Mouse (Mus musculus): ENCODE data around the gene Slc1a2. TPM values are rescaled to one million over a fixed set of nuclear protein-coding genes. Genes with fewer than 3 reads are reported as not detected.
A peak's percentile ranks its signal among the peaks of the same experiment; 100 is the strongest.

Gene Slc1a2
- polyA plus RNA-seq, 1 experiment: 0.16 TPM

GRCm38 (mm10) chr2:102704781-102705180 lies 46.3 kb downstream of the Slc1a2 start:
- WGBS: 56% methylated on average over 1 of the region's 1 CpGs
- no peak for DNase-seq (ENCODE audit: low read depth, low spot score)

DNA sequence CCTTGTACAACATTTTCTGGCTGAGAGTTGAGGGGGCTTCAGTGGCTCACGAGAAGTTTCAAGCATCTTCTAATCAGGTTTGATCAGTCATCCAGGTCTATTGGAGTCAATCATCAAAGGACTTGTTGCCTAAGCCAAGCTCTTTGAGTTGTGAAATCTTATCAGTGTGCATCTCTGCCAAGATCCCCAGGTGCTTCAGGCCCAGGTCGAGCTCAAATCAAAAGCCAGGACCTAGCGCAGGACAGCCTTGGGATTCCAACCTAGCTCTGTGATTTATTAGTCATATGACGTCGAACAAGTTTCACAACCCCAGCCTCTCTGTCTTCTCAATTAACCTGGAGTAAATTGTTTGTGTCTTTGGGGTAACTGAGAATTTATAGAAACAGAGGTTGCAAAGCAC lies 53.1 kb downstream of the Slc1a2 start:
- no peak for DNase-seq (ENCODE audit: low read depth, low spot score)
- 40% methylated on average over 5 of the region's 5 CpGs for WGBS

DNA sequence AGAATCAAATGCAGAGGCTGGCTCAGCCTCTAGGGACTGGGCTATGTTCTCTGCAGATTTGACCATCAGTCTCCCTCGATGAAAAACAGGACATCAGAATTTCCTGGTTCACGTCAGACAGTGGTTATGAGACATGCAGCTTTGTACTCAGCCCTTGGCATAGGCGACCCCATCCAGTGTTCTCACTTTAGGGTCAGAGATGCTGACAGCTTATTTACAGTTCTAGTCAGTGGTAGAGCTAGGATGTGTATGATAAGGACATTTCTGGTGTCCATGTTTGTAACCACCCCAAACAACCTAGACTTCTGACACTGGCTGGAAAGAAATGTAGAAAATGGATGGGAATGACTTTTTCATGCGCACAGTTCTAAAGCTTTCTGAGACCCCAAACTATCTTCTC lies 53.6 kb downstream of the Slc1a2 start:
- WGBS: 56% methylated on average over 4 of the region's 4 CpGs
- DNase-seq (ENCODE audit: low read depth, low spot score): no peak

DNA sequence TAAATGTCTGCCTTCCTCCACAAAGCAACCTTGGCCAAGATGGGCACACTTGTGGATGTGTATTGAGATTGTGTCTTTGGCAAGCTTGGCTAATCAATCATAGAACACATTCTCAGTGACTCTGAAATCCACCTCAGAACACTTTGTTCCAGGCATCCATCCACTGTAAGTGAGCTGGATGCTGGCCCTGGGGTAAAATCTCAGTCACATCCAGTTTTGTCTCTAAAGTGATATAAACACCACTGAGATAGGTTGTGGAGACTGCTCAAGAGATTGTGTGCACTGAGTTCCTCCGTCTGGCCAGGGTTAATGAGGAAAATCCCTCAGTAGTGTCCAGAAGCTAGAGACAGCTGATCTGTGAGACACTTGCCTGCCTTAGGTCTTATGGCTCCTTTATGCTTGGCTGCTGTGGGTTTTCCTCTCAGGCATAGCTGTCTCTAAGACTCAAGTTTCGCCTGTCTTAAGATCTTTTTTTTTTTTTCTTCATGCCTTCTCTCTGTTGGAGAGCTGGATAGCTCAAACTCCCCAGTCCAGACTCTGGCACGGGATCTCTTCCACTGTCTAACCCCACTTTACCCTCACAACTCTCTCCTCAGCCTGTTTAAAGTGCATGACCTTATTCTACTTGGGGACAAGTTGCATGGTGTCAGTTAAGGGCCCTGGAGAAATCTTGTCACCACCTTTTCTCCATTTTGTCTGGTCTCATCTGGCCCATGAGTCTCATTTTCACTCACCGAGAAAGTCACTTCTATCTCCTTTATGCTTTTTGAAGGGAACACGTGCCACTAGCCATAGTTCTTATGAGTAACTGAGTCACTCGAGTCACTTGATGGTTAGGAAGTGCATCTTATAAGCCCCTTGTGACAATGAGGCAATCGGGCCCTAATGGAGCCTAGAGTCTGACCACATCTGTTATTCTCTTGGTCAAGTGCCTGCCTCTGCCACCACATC lies 54.5 kb downstream of the Slc1a2 start:
- WGBS: 86% methylated on average over 7 of the region's 7 CpGs
- no peak for DNase-seq (ENCODE audit: low read depth, low spot score)

DNA sequence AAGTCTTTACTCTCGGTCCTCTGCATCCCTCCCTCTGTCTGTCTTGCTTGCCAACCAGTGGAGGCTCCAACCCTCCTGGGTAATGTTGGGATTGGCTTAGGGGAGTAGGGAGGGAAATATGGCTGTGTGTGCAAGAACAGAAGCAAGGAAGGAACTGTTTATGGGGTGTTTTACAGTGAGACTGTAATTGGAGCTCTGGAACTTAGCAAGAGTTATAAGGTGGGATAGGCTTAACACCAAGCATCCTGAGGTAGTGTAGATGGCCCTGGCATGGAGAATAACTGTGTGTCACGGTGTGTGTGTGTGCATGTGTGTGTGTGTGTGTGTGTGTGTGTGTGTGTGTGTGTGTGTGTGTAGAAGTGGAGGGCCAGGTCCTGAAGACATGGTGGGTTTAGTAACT lies 55.9 kb downstream of the Slc1a2 start:
- 71% methylated on average over 2 of the region's 2 CpGs for WGBS

GRCm38 (mm10) chr2:102715754-102716153 lies 57.3 kb downstream of the Slc1a2 start:
- DNase-seq (ENCODE audit: low read depth, low spot score): peak; percentile 22
- 14% methylated on average over 1 of the region's 1 CpGs for WGBS

More for the DNA sequence above, 55.9 kb downstream of the Slc1a2 start:
- no peak for DNase-seq (ENCODE audit: low read depth, low spot score)

GRCm38 (mm10) chr2:102721859-102722258 lies 63.4 kb downstream of the Slc1a2 start:
- 45% methylated on average over 2 of the region's 2 CpGs for WGBS
- DNase-seq (ENCODE audit: low read depth, low spot score): no peak

DNA sequence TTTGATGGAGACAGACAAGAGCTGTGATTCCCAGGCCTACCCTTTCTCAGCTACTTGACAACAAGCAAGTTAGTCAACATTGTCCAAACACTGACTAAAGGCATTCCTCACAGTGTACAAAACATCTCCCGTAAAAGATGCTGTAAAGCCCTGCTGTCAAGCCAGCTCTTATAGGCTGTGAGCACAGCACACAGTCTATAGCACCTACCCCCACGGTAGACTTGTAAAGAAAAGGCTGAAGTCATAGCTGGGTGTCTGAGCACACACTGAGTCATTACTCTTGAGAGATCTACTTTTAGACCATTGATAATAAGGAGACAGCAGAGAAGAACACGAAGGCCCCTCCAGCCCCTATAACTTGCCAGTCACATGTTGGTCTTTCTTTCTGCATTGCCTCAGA lies 66.6 kb downstream of the Slc1a2 start:
- WGBS: 51% methylated on average over 3 of the region's 3 CpGs
- DNase-seq (ENCODE audit: low read depth, low spot score): no peak

- no peak for DNase-seq (ENCODE audit: low read depth, low spot score)
- 87% methylated on average over 5 of the region's 5 CpGs for WGBS
Measured at GRCm38 (mm10) chr2:102730386-102730785, 71.9 kb downstream of the Slc1a2 start.

DNA sequence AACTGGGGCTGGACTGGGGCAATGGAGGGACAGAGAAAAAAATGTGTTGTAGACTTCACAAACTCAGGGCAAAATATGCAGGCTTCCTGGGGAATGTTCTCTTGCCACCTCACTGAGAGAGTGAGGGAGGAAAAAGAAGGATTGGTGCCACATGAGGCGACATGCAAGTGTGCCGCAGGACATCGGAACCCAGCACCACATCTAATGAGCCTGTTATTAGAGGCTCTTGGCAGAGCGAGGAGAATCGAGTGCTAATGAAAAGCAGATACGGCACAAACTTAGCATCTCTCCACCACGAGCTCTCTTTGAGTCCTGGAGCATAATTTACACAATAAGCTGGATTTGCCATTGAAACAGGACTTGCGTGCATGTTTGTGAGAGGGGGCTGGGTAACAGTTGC lies 72.3 kb downstream of the Slc1a2 start:
- WGBS: 92% methylated on average over 8 of the region's 8 CpGs
- DNase-seq (ENCODE audit: low read depth, low spot score): no peak

DNA sequence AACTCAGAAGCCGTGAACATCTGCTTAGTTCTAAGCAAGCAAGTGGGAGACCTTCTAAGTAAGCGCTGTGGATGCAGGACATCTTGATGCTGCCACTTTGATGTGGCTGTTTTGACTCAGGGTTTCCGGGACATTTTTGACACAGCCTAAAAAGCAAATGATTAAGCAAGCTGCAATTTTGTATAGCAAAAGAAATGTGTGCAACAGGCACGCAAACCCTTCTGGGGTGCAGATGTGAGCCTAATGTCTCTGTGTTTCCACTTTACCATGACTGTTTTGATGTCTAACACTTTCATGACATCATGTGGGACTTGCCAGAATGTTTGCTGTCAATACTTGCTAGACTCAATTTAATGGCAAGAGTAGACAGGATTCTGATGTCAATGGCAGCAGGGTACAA lies 74.7 kb downstream of the Slc1a2 start:
- no peak for DNase-seq (ENCODE audit: low read depth, low spot score)
- 91% methylated on average over 4 of the region's 4 CpGs for WGBS

- DNase-seq (ENCODE audit: low read depth, low spot score): no peak
- WGBS: 81% methylated on average over 3 of the region's 3 CpGs
Measured at GRCm38 (mm10) chr2:102734055-102734454, 75.6 kb downstream of the Slc1a2 start.

DNA sequence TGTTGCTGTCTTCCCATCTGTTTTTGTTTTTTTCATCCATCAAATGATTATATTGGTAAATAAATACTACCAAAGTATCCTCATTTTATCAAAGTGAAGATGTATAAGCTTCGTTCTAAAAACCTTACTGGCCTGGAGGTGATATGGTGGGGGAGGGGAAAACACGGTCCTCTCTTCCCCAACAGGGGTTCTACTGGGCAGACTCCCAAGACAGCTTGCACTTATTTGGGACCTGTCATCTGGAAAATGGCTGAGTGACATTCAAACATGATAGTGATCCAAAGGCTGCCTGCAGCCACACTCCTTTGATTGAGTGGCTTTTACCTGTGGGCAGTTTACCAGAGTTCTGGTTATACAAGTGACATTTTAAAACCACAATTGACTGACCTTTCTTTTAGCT lies 76.6 kb downstream of the Slc1a2 start:
- DNase-seq (ENCODE audit: low read depth, low spot score): no peak
- WGBS: 82% methylated on average over 2 of the region's 2 CpGs

DNA sequence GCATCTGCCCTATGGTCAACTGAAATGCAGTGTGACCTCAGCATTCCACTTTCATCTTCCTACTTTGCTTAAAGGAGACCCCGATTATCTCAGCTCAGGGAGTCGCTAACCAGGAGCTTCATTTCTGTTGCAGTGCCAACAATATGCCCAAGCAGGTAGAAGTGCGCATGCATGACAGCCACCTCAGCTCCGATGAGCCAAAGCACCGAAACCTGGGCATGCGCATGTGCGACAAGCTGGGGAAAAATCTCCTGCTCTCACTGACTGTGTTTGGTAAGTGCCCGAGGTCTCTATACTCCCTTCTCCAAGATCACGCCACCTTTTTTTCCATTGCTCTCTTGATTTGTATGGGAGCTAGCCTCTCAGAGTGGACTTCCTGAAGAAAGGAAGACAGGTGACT lies 77.4 kb downstream of the Slc1a2 start:
- WGBS: 93% methylated on average over 9 of the region's 9 CpGs
- no peak for DNase-seq (ENCODE audit: low read depth, low spot score)

- DNase-seq (ENCODE audit: low read depth, low spot score): no peak
- WGBS: 87% methylated on average over 5 of the region's 5 CpGs
Measured at GRCm38 (mm10) chr2:102736490-102736889, 78.0 kb downstream of the Slc1a2 start.

- WGBS: 76% methylated on average over 1 of the region's 1 CpGs
- no peak for DNase-seq (ENCODE audit: low read depth, low spot score)
Measured at GRCm38 (mm10) chr2:102738852-102739251, 80.4 kb downstream of the Slc1a2 start.

GRCm38 (mm10) chr2:102742685-102743084 lies 84.2 kb downstream of the Slc1a2 start:
- WGBS: 82% methylated on average over 5 of the region's 5 CpGs
- DNase-seq (ENCODE audit: low read depth, low spot score): no peak

DNA sequence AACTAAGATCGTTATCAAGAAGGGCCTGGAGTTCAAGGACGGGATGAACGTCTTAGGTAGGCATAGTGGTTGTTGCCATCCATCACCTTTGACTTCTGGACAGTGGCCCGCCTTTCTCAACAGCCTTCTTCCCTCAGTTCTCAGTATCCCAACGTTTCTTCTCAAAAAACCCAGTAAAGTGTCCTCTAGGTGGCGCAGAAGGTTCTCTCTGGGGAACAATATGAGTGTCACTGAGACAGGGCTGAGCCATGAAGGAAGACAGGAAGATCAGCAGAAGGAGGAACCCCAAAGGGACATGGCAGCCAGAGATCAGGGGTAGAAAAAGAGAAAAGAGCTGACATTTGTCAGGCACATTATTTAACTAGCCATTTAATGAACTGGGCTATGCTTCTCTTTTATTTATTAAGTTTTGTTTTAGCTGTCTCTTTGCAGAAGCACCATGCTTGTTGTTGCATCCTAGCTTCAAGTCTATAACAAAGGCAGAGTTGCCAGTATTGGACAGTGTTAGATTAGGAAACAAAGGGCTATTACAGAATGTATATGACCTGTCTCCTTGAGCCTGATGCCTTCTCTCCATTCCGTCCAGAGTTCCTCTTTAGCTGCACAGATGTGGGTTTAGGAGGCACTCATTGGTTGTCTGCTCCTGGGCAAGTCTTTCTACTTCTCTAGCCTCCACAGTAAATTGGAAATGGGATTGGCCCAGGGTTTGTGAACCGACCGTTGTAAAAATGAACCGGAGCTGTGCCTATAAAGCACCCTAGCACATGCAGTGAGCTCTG lies 85.6 kb downstream of the Slc1a2 start:
- 28% methylated on average over 10 of the region's 10 CpGs for WGBS
- peak; percentile 69 for DNase-seq (ENCODE audit: low read depth, low spot score)

- WGBS: 21% methylated on average over 7 of the region's 7 CpGs
- peak; percentile 89 for DNase-seq (ENCODE audit: low read depth, low spot score)
Measured at GRCm38 (mm10) chr2:102745259-102745906, 86.9 kb downstream of the Slc1a2 start.

GRCm38 (mm10) chr2:102747758-102748157 lies 89.3 kb downstream of the Slc1a2 start:
- no peak for DNase-seq (ENCODE audit: low read depth, low spot score)
- WGBS: 50% methylated on average over 3 of the region's 3 CpGs
